Mouse (Mus musculus) cerebellum, adult 2 months (tissue): ENCODE measurements around the gene Vgf.

ENCODE experiments used
- CTCF ChIP-seq: fragments of 200-500 bp; IDR thresholded peaks from 2 replicates; pipeline ENCODE4 v1.5.1; 2011; ENCODE audit warnings: low read depth, mild to moderate bottlenecking, control low read depth, low read length, moderate library complexity, borderline replicate concordance; ENCODE audit not compliant: insufficient read depth
- POLR2A ChIP-seq: fragments of 200-500 bp; IDR thresholded peaks from 2 replicates; pipeline ENCODE4 v1.6.1; 2011; ENCODE audit warnings: low read length, control low read depth, borderline replicate concordance; ENCODE audit not compliant: insufficient read depth

GRCm38 (mm10) chr5:137029273-137029585, 3.0 kb downstream of the Vgf start:
- no peak for TF ChIP-seq POLR2A
- no peak for TF ChIP-seq CTCF
